Mouse (Mus musculus): ENCODE measurements around the gene Gnb4.

GRCm38 (mm10) chr3:32595080-32595479 lies 21.3 kb downstream of the Gnb4 start:
- no peak for TF ChIP-seq HCFC1 (IDR thresholded peaks at IDR 0.05; ENCODE audit: borderline replicate concordance, insufficient read depth, low read length)
- TF ChIP-seq ZNF384 (IDR thresholded peaks at IDR 0.05; ENCODE audit: low read depth, low read length): no peak
- no peak for TF ChIP-seq CHD2 (IDR thresholded peaks at IDR 0.05; ENCODE audit: low read depth, low read length)
- TF ChIP-seq ZC3H11A (IDR thresholded peaks at IDR 0.05; ENCODE audit: borderline replicate concordance, low read depth, low read length): no peak
- no peak for TF ChIP-seq MAFK (IDR thresholded peaks at IDR 0.05; ENCODE audit: insufficient read depth, low read depth, low read length)

Data from ES-E14 (cell line).